Mouse (Mus musculus) spleen, adult 2 months (tissue): ENCODE measurements at regions not wholly inside any gene's neighbourhood (a gene's known extent, or its start where the extent isn't known, plus 50 kb on each side); places are given as distances from the start of the nearest gene placed in this dataset.

Source experiments
- CTCF ChIP-seq: fragments of 200-500 bp; IDR thresholded peaks from 2 replicates; pipeline ENCODE4 v1.5.1; 2011; ENCODE audit warnings: mild to moderate bottlenecking, inconsistent platforms; ENCODE audit not compliant: insufficient read depth, insufficient read length, insufficient replicate concordance; ENCODE audit errors: extremely low read depth
- POLR2A ChIP-seq: fragments of 200-500 bp; IDR thresholded peaks from 2 replicates; pipeline ENCODE4 v1.6.1; 2011; ENCODE audit warnings: low read depth, low read length, inconsistent platforms

DNA sequence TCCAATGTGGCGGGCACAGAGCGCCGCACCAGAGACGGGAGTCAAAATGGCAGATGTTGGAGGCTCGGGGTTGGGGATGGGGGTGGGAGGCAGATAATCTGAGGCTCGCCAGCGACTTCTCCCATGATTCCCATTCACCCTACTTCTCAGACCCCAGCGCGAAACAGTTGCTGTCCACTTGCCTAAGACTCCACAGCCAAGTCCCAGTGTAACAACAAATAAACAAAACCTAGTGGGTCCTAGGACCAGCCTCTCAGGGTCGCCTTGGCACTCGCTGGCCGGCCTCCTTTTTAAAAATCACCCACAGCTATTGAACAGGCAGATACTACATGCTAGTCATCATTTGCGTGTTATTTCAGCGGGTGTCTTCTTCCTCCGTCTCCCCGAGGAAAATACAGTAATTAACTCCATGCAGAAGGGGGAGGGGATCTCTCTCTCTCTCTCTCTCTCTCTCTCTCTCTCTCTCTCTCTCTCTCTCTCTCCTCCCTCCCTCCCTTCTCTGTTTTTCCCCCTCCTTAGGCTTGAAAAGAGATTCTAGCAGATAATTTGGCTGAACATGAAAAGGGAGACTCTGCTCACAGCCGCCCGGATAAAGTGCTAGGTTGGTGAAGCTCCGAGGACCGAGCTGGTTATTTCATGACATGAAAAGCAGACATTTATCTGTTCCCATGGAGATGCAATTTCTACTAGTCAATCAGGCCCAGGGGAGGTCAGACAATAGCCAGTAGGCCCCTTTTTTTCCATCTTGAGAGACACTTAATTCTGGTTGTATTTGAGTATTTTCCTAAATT, 71.9 kb upstream of the Zfp217 start:
- no peak for TF ChIP-seq POLR2A
- no peak for TF ChIP-seq CTCF
